Mouse (Mus musculus): Measurements from ENCODE around the gene Tcirg1.

Gene Tcirg1

GRCm38 (mm10) chr19:3926685-3927084, 19.8 kb upstream of the Tcirg1 start:
- DNase-seq = no peak

GRCm38 (mm10) chr19:3926279-3926678, 19.3 kb upstream of the Tcirg1 start:
- DNase-seq = no peak

DNA sequence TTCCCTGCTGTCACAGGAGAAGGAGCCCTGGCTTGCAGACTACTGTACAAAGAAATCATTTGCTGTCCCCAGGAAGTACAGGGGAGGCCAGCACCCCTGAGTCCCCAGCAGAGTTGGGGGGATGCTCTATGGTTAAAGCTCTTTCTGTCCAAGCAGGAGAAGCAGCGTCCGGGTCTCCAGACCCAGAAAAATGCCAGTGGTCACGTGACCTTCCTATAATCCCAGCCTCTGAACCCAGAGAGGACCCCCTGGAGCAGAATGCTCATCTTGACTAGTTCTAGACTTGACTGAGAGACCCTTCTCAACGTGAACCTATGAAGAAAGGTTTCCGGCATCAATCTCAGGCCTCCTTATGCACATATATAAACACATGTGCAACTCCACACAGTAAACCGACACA, 18.9 kb upstream of the Tcirg1 start:
- no peak for DNase-seq

DNA sequence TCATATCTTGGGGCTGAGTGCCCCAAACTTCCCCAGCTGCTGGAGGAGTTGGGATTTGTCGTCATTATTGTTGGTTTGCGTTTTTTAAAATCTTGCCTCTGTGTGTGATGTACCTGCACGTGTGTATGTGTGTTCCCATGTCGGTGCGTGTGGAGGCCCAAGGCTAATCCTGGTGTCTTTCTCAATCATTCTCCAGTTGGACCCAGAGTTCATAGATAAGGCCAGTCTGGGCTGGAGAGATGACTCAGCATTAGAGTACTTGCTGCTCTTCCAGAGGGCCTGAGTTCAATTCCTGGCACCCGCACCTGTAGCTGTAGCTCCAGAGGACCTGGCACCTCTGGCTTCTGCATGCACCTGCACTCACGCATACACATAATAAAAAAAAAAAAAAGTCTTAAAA, 17.9 kb upstream of the Tcirg1 start:
- no peak for DNase-seq

- DNase-seq = no peak
Measured at GRCm38 (mm10) chr19:3924190-3924589, 17.3 kb upstream of the Tcirg1 start.

GRCm38 (mm10) chr19:3923586-3923985, 16.7 kb upstream of the Tcirg1 start:
- DNase-seq = peak in 1 of 2 experiments; percentile 25

- DNase-seq = no peak
Measured at GRCm38 (mm10) chr19:3922661-3923371, 15.9 kb upstream of the Tcirg1 start.

- no peak for DNase-seq
Measured at GRCm38 (mm10) chr19:3919928-3920327, 13.0 kb upstream of the Tcirg1 start.

- DNase-seq = no peak
Measured at GRCm38 (mm10) chr19:3916727-3917126, 9.8 kb upstream of the Tcirg1 start.

DNA sequence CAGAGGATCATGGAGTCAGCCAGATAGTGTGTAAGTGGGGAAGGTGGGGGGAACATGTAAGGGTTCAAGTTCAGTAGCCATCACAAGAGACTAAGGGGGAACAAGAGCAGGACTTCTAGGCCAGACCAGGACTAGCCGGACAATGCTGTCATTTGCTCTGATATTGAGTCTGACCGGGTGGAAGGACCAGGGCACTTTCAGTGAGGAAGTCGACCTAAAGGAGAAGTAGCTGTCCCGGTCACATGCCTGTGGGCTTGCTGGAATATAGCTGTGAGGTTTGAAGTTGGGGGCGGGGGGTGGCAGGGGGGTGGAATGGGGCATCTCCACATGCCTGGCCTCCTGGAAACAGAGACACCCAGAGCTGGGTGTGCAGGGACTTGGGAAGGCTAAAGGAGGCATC, 7.6 kb upstream of the Tcirg1 start:
- DNase-seq = no peak

DNA sequence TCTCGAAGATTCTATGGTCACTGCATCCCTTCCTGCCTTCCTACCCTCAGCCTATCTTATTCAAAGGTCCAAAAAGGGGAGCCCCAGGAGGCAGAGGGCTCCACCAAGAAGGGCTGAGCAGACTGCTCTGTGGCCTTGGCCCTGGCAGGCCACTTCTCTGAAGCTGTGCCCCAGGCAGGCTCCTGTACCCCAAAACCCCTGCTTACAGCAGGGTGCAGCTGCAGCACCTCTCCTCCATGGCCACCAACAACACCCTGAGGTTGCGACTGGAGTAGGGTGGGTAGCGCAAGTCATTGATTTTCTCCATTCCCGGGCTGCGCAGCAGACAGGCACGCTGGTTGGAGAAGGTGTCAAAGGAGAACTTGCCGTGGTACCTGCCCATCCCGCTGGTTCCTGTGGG, 6.8 kb upstream of the Tcirg1 start:
- DNase-seq = no peak

GRCm38 (mm10) chr19:3912337-3913204, 5.6 kb upstream of the Tcirg1 start, which contains the start of gene Ndufs8:
Ndufs8 (minus strand) TSS chr19:3912774.
- peak; percentile 95 to 99 for DNase-seq

GRCm38 (mm10) chr19:3910206-3910605, 3.3 kb upstream of the Tcirg1 start:
- peak in 1 of 2 experiments; percentile 41 for DNase-seq

DNA sequence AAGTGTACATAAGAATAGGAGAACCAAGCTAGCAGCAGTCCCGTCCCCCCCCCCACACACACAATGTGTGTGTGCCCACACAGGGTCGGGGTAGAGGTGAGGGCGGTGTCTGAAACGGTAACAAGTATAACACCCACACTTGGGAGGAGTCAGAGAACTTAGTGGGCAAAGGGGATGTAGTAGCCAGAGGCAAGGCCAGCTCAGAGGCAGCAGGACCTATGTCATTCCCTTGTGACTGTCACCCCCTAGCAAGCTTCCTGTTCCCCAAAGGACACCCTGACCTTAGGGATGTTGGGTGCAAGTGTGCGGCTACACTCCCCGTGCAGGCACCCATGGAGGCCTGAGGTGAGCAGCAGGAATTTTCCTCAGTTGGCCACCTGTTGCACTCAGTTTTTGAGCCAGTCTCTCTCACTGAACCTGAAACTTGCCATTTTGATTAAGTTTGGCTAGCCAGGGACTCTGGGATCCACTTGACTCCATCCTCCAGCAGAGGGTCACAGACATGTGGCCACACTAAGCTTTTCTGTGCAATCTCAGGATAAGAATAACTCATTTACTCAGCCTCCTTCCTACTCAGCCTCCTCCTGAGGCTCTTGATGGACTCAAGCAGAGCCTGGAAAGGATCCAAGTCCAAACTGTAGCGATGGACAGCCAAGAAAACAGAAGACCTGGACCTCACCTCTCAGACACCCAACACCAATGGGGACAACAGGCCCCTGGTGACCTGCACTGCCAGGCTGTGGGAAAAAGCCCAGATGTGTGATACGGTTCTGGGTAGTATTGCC, 1.1 kb upstream of the Tcirg1 start:
- DNase-seq = peak in 1 of 2 experiments; percentile 26

GRCm38 (mm10) chr19:3906326-3906725, 607 bp downstream of the Tcirg1 start:
- no peak for DNase-seq

- DNase-seq = peak in 1 of 2 experiments; percentile 31
Measured at GRCm38 (mm10) chr19:3905261-3905969, 1.5 kb downstream of the Tcirg1 start.

- no peak for DNase-seq
Measured at GRCm38 (mm10) chr19:3904363-3904675, 2.6 kb downstream of the Tcirg1 start.

DNA sequence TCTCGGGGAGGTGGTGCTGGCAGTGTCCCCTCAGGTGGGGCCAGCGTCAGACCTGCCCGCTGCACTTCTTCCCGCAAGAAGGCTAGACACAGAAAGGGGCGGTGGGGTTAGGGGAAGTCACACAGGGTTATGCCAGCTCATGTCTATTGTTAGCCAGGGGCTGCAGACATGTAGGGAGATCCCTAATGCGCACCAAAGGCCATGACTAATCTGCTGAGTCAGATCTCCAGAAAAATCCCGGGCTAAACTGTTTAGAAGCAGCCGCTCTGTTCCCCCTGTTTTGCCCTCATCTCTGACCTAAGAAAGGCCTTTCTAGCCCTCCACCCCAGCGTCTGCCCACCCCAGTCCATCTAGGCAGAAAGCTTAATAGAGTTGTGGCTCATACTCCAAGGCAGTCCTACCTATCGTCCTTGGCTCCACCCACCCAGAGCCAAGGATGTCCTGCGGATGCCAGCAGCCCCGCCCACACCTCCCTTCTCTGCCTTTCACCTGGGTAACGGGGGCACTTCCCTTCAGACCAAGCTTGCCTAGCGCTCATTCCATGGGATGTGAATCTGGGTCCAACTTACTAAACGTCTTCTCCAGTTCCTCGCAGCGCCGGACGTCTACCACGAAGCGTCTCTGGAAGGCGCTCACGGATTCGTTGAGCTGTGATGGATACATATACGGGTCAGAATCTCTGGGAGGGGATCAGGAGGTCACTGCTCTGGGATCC, 3.1 kb downstream of the Tcirg1 start:
- no peak for DNase-seq

- DNase-seq = no peak
Measured at GRCm38 (mm10) chr19:3902966-3903365, 4.0 kb downstream of the Tcirg1 start.

GRCm38 (mm10) chr19:3899618-3900017, 7.3 kb downstream of the Tcirg1 start:
- DNase-seq = no peak

GRCm38 (mm10) chr19:3898952-3899351, 8.0 kb downstream of the Tcirg1 start:
- DNase-seq = no peak

DNA sequence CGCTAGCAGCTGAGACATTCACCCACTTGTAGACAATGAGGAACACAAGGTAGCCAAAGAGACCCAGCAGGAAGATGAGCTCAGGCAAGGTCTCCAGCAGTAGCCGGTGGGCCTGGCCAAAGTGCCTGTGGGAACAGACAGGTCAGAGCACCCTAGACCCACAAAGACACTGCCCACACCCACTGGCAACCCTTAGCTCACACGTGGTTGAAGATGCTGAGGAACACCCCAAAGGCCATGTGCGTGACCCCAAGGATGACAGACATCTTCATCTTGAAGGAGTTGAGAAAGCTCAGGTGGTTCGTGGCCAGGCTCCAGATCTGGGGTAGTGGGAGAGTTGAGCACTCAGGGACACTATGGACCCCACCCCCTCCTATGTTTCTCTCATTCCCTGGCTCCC, 9.4 kb downstream of the Tcirg1 start:
- DNase-seq = no peak

All from kidney, adult 8-10 months (tissue).